Mouse (Mus musculus) olfactory bulb, adult 2 months (tissue): ENCODE results near the gene Acbd7.

ENCODE experiments used
- CTCF ChIP-seq: fragments of 200-500 bp; IDR thresholded peaks from 2 replicates; pipeline ENCODE4 v1.5.1; 2012; ENCODE audit warnings: low read depth, mild to moderate bottlenecking, low read length, moderate library complexity; ENCODE audit not compliant: insufficient read depth
- POLR2A ChIP-seq: fragments of 200-500 bp; IDR thresholded peaks from 2 replicates; pipeline ENCODE4 v1.6.1; 2012; ENCODE audit warnings: mild to moderate bottlenecking, low read depth, low read length, moderate library complexity; ENCODE audit not compliant: insufficient read depth

- TF ChIP-seq POLR2A (no peak), CTCF (no peak)
These were observed 8.6 kb upstream of the Acbd7 start for GRCm38 (mm10) chr2:3327351-3327750.
